In the genomic region with DNA sequence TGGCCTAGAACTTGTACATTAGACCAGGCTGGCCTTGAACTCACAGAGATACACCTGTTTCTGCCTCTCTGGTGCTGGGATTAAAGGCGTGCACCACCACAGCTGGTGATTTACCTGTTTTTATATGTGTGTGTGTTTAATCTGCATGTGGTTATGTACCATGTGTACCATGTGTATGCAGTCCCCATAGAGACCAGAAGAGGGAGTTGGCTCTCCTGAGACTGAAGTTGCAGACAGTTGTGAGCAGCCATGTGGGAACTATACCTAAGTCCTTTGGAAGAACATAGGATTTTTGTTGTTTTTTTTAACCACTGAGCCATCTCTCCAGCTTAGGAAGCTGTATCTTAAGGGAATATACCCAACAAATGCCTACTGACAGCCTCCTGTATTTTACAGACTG, we compare ENCODE assay signal across 12 mouse cellular contexts.
A peak's percentile ranks its signal among the peaks of the same experiment; 100 is the strongest.
DNase-seq lines count a peak whose midpoint lies in the region; ATAC-seq and TF ChIP-seq lines count a peak whose summit lies in the region.
"Had no signal": no experiment of that assay in that cellular context is flagged by ENCODE, and none has a peak within 500 bp of the region (broad histone marks: within the 10 kb centered on the region; RNA-seq: fewer than 3 reads in every experiment).

No protein-coding gene starts in this region.

- no peaks in the 10 kb centered on the region for H3K9me3 ChIP-seq in midbrain, postnatal 0 days (ENCODE audit: low read length)
- H3K9me3 ChIP-seq in midbrain, embryonic 10.5 days (replicated peaks) = no peaks in the 10 kb centered on the region
- H3K9me3 ChIP-seq in stomach, postnatal 0 days (ENCODE audit: control insufficient read depth, low read length) = no peaks in the 10 kb centered on the region
- H3K9me3 ChIP-seq: embryonic facial prominence, embryonic 10.5 days; neural tube, embryonic 13.5 days had no signal

- POLR2A ChIA-PET in Patski (lab: Charles Lee) = no interaction called here

- peak; percentile 8 for DNase-seq in kidney, adult 2 months
- no peak for DNase-seq in kidney, postnatal 14 days
- no peak for DNase-seq in midbrain, postnatal 0 days (ENCODE audit: low spot score)
- no peak for DNase-seq in midbrain, embryonic 10.5 days (ENCODE audit: low spot score)
- DNase-seq in Patski (ENCODE audit: low read depth, low spot score) = no peak
- no peak for DNase-seq in stomach, postnatal 0 days (ENCODE audit: low spot score)
- DNase-seq in thymus, postnatal 0 days (ENCODE audit: low spot score) = no peak

- in situ Hi-C loops in Patski (cut with MboI; ENCODE audit: low pct_unique_long_range_greater_than_20kb) = no loop called here

- H3K27ac ChIP-seq in kidney, adult 2 months (ENCODE audit: insufficient read depth, low read depth, low read length) = no peak overlapping the region
- H3K27ac ChIP-seq in midbrain, postnatal 0 days (ENCODE audit: low read depth, low read length) = no peak overlapping the region
- no peak overlapping the region for H3K27ac ChIP-seq in midbrain, embryonic 10.5 days (replicated peaks)
- H3K27ac ChIP-seq in stomach, postnatal 0 days (replicated peaks) = no peak overlapping the region
- H3K27ac ChIP-seq: embryonic facial prominence, embryonic 10.5 days; left cerebral cortex, adult 2 months; neural tube, embryonic 13.5 days had no signal

- no peaks in the 10 kb centered on the region for H3K4me1 ChIP-seq in kidney, adult 2 months (ENCODE audit: control insufficient read depth, insufficient read depth, low read length)
- H3K4me1 ChIP-seq in midbrain, postnatal 0 days (ENCODE audit: insufficient read depth, low read length) = no peaks in the 10 kb centered on the region
- H3K4me1 ChIP-seq in midbrain, embryonic 10.5 days = no peaks in the 10 kb centered on the region
- no peaks in the 10 kb centered on the region for H3K4me1 ChIP-seq in stomach, postnatal 0 days (replicated peaks; ENCODE audit: control insufficient read depth, insufficient read depth)
- H3K4me1 ChIP-seq: embryonic facial prominence, embryonic 10.5 days; neural tube, embryonic 13.5 days had no signal

- no peaks in the 10 kb centered on the region for H3K27me3 ChIP-seq in kidney, adult 2 months (replicated peaks; ENCODE audit: control insufficient read depth, insufficient read depth, low read length)
- no peaks in the 10 kb centered on the region for H3K27me3 ChIP-seq in midbrain, postnatal 0 days (ENCODE audit: insufficient read depth, low read length)
- no peaks in the 10 kb centered on the region for H3K27me3 ChIP-seq in midbrain, embryonic 10.5 days (ENCODE audit: low read depth, poor library complexity, severe bottlenecking)
- no peaks in the 10 kb centered on the region for H3K27me3 ChIP-seq in Patski
- H3K27me3 ChIP-seq in stomach, postnatal 0 days (ENCODE audit: control insufficient read depth, insufficient read depth, low read length) = no peaks in the 10 kb centered on the region
- H3K27me3 ChIP-seq: neural tube, embryonic 13.5 days had no signal

- H3K4me2 ChIP-seq in midbrain, postnatal 0 days (ENCODE audit: low read depth, low read length, poor library complexity, severe bottlenecking) = no peak overlapping the region
- H3K4me2 ChIP-seq in stomach, postnatal 0 days (replicated peaks; ENCODE audit: low read depth) = no peak overlapping the region
- H3K4me2 ChIP-seq: midbrain, embryonic 11.5 days; neural tube, embryonic 13.5 days had no signal

- WGBS in kidney, adult 2 months = 100% methylated on average over 1 of the region's 1 CpGs
- WGBS in midbrain, postnatal 0 days = 100% methylated on average over 1 of the region's 1 CpGs
- WGBS in midbrain, embryonic 10.5 days = 95% methylated on average over 1 of the region's 1 CpGs
- 100% methylated on average over 1 of the region's 1 CpGs for WGBS in stomach, postnatal 0 days

- no peak for TF ChIP-seq CTCF in kidney, adult 2 months (conservative IDR thresholded peaks at IDR 0.05; ENCODE audit: insufficient read depth, insufficient read length, low read depth, low read length)
- peak; percentile 26; the same call in 1 of the 2 replicates for TF ChIP-seq CTCF in midbrain, postnatal 0 days (IDR thresholded peaks at IDR 0.05)
- peak; percentile 34 for TF ChIP-seq CTCF in Patski (IDR thresholded peaks at IDR 0.05)
- TF ChIP-seq CTCF in stomach, postnatal 0 days (IDR thresholded peaks at IDR 0.05; ENCODE audit: low read depth) = peak; percentile 39

- no peak overlapping the region for H3K9ac ChIP-seq in midbrain, postnatal 0 days (replicated peaks; ENCODE audit: low read length, poor library complexity, severe bottlenecking)
- H3K9ac ChIP-seq in stomach, postnatal 0 days (ENCODE audit: low read length) = no peak overlapping the region
- H3K9ac ChIP-seq: neural tube, embryonic 13.5 days had no signal

- TF ChIP-seq POLR2A in kidney, adult 2 months (IDR thresholded peaks at IDR 0.05; ENCODE audit: low read depth, low read length) = no peak

- CTCF ChIA-PET in Patski (lab: Charles Lee) = interaction anchor here (1.7 kb wide), 1 partner anchor 21 kb away, joined by 5 read pairs; no protein-coding TSS in a partner anchor

- H3K4me3 ChIP-seq in kidney, adult 2 months (ENCODE audit: insufficient read depth, low read depth, low read length) = no peak overlapping the region
- no peak overlapping the region for H3K4me3 ChIP-seq in midbrain, postnatal 0 days (ENCODE audit: low read depth, low read length)
- H3K4me3 ChIP-seq in midbrain, embryonic 10.5 days = no peak overlapping the region
- H3K4me3 ChIP-seq in stomach, postnatal 0 days (ENCODE audit: low read depth, low read length) = no peak overlapping the region
- H3K4me3 ChIP-seq: embryonic facial prominence, embryonic 10.5 days; left cerebral cortex, adult 2 months; neural tube, embryonic 13.5 days had no signal

- no peak for ATAC-seq in midbrain, postnatal 0 days (ENCODE audit: low FRiP score)
- no peak for ATAC-seq in Patski
- ATAC-seq in stomach, postnatal 0 days (ENCODE audit: low FRiP score, low TSS enrichment) = no peak
- no peak for ATAC-seq in inflammation-experienced regulatory T-cells, adult 6 months

- no peak for TF ChIP-seq EP300 in stomach, postnatal 0 days (optimal IDR thresholded peaks at IDR 0.05)

- H3K36me3 ChIP-seq in kidney, adult 2 months (ENCODE audit: control insufficient read depth, insufficient read depth, low read length) = peaks cover 11% of the 10 kb centered on the region
- no peaks in the 10 kb centered on the region for H3K36me3 ChIP-seq in midbrain, postnatal 0 days (ENCODE audit: insufficient read depth, low read length)
- H3K36me3 ChIP-seq in midbrain, embryonic 10.5 days = peaks cover 97% of the 10 kb centered on the region
- H3K36me3 ChIP-seq in stomach, postnatal 0 days (ENCODE audit: control insufficient read depth, insufficient read depth, low read length) = peaks cover 12% of the 10 kb centered on the region; the same call in 1 of the 2 replicates
